Comparison of ENCODE assay signal across 8 mouse cellular contexts in the genomic region with DNA sequence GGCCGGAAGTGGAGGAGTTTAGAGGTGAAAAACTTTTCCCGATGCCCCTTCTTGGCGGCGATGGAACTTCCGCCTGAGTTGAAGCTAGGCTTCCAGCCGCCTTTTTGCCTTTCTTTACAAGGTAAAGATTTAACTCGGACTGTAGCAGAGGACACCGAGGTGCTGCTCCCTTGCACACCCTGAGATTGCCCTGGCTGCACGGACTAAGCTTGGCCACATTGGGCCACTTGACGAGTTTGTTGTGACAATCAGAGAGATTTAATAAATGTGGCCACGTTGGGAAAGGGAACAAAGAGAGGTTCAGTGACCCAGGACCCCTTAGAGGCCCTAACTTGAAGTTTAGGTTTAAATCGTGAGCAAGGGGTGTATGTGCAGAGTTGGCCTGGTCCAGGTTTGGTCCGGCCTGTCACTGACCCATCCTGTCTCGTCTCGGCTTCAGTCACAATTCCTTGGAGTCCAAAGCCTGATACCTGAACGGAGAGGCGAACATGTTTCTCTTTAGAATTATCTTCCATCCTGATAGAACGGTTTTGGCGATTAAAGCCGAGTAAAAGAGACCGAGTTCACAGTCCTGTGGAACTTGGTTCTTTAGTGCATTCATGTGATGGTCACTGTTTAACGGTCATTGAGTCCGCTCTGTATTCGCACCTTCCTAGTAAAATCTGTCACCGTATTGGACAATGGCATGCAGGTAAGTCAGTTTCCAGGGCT. TPM values are rescaled to one million over a fixed set of nuclear protein-coding genes. Genes with fewer than 3 reads are reported as not detected.
DNase-seq lines count a peak whose midpoint lies in the region; ATAC-seq lines count a peak whose summit lies in the region.

No protein-coding gene starts in this region.

- H3K9ac ChIP-seq in kidney, embryonic 15.5 days = peak overlapping the region; percentile 93
- H3K9ac ChIP-seq in hindbrain, embryonic 16.5 days (ENCODE audit: low read depth, low read length) = peak overlapping the region; percentile 96
- peak overlapping the region; percentile 98 for H3K9ac ChIP-seq in midbrain, embryonic 14.5 days (replicated peaks; ENCODE audit: low read length)

- peak overlapping the region; percentile 100 for H3K27ac ChIP-seq in kidney, embryonic 15.5 days
- peak overlapping the region; percentile 98 for H3K27ac ChIP-seq in hindbrain, embryonic 16.5 days (ENCODE audit: low read depth, low read length)
- peak overlapping the region; percentile 99 for H3K27ac ChIP-seq in midbrain, embryonic 14.5 days (replicated peaks; ENCODE audit: low read depth, low read length)

- DNase-seq in kidney, postnatal 4 days = no peak
- DNase-seq in midbrain, embryonic 14.5 days = peak; percentile 20
- DNase-seq in ovary, postnatal 14 days (ENCODE audit: low spot score) = no peak
- DNase-seq in urinary bladder, postnatal 4 days (ENCODE audit: low spot score in 2 of 2) = no peak
- no peak for DNase-seq in cerebellum, adult 11-12 months

- peak overlapping the region; percentile 77 for H3K4me3 ChIP-seq in kidney, embryonic 15.5 days (replicated peaks)
- peak overlapping the region; percentile 81 for H3K4me3 ChIP-seq in hindbrain, embryonic 16.5 days (ENCODE audit: low read length)
- peak overlapping the region; percentile 69 for H3K4me3 ChIP-seq in midbrain, embryonic 14.5 days (replicated peaks; ENCODE audit: low read depth, low read length)

- WGBS in kidney, embryonic 15.5 days = 33% methylated on average over 25 of the region's 25 CpGs
- WGBS in hindbrain, embryonic 16.5 days = 33% methylated on average over 25 of the region's 25 CpGs
- WGBS in midbrain, embryonic 14.5 days = 34% methylated on average over 25 of the region's 25 CpGs

- H3K4me2 ChIP-seq in kidney, embryonic 15.5 days = peak overlapping the region; percentile 76
- peak overlapping the region; percentile 89 for H3K4me2 ChIP-seq in hindbrain, embryonic 16.5 days (ENCODE audit: low read length)
- peak overlapping the region; percentile 74 for H3K4me2 ChIP-seq in midbrain, embryonic 14.5 days (ENCODE audit: low read length)

- H3K4me1 ChIP-seq in kidney, embryonic 15.5 days = peaks cover 37% of the 10 kb centered on the region
- H3K4me1 ChIP-seq in hindbrain, embryonic 16.5 days (ENCODE audit: control insufficient read depth, insufficient read depth, low read depth, low read length) = peaks cover 11% of the 10 kb centered on the region
- H3K4me1 ChIP-seq in midbrain, embryonic 14.5 days (ENCODE audit: control insufficient read depth, insufficient read depth, low read length) = peaks cover 23% of the 10 kb centered on the region

- H3K36me3 ChIP-seq in kidney, embryonic 15.5 days = peaks cover 18% of the 10 kb centered on the region
- H3K36me3 ChIP-seq in hindbrain, embryonic 16.5 days (ENCODE audit: control insufficient read depth, insufficient read depth, low read length) = no peaks in the 10 kb centered on the region
- no peaks in the 10 kb centered on the region for H3K36me3 ChIP-seq in midbrain, embryonic 14.5 days (ENCODE audit: control insufficient read depth, insufficient read depth, low read length)

- peak; percentile 19 for ATAC-seq in kidney, embryonic 15.5 days (replicated peaks; ENCODE audit: low FRiP score)
- peak; percentile 6; the same call in 1 of the 2 replicates for ATAC-seq in common myeloid progenitor, adult 5-6 weeks (replicated peaks; ENCODE audit: low read depth, poor library complexity, severe bottlenecking)
- peak; percentile 0; the same call in 1 of the 2 replicates for ATAC-seq in hindbrain, embryonic 16.5 days
- ATAC-seq in midbrain, embryonic 14.5 days (ENCODE audit: low FRiP score, low TSS enrichment) = peak; percentile 27; the same call in 1 of the 2 replicates

- no peaks in the 10 kb centered on the region for H3K9me3 ChIP-seq in kidney, embryonic 15.5 days (replicated peaks)
- H3K9me3 ChIP-seq in hindbrain, embryonic 16.5 days (ENCODE audit: control insufficient read depth, low read length) = no peaks in the 10 kb centered on the region
- no peaks in the 10 kb centered on the region for H3K9me3 ChIP-seq in midbrain, embryonic 14.5 days (ENCODE audit: control insufficient read depth, low read length)

- H3K27me3 ChIP-seq in kidney, embryonic 15.5 days = no peaks in the 10 kb centered on the region
- no peaks in the 10 kb centered on the region for H3K27me3 ChIP-seq in hindbrain, embryonic 16.5 days (replicated peaks; ENCODE audit: control insufficient read depth, insufficient read depth, low read length)
- no peaks in the 10 kb centered on the region for H3K27me3 ChIP-seq in midbrain, embryonic 14.5 days (ENCODE audit: control insufficient read depth, insufficient read depth, low read length)

RNA-seq across cellular contexts. Expression of a gene that starts 21.0 kb away (rescaled TPM):
- 128 and 131 TPM in 2 replicates for polyA plus RNA-seq in kidney, embryonic 15.5 days (2015; fragmentation: Nextera tagmentation; extraction: Ambion mirVana)
- total RNA-seq in common myeloid progenitor, adult 5-6 weeks (2017) = 27.5 and 36.2 TPM in 2 replicates
- 59.6 and 63.8 TPM in 2 replicates for polyA plus RNA-seq in hindbrain, embryonic 16.5 days (2015; fragmentation: Nextera tagmentation; extraction: Ambion mirVana)
- 58.7 and 80.0 TPM in 2 replicates for polyA plus RNA-seq in midbrain, embryonic 14.5 days (2014; fragmentation: Nextera tagmentation; extraction: Ambion mirVana)
